Mouse (Mus musculus): ENCODE measurements around the gene Supv3l1. TPM values are rescaled to one million over a fixed set of nuclear protein-coding genes. Genes with fewer than 3 reads are reported as not detected.
"Not testable (repeated sequence)": the region's sequence is repeated elsewhere in the genome, so short reads cannot be mapped to it uniquely, and the experiment has no call there.

Supv3l1 gene
- total RNA-seq (2021), result 10 to 100 TPM; 30.4 to 35.6 TPM
- long read RNA-seq, experiment 1, transcript Supv3l1-201 (15 exons, 2,604 nt), result major isoform, 33 of 44 reads
- long read RNA-seq, experiment 1, partial matches to known transcripts, result 8 of 44 reads
- long read RNA-seq, experiment 1, other reads (novel, unspliced or antisense), result 3 of 44 reads
- long read RNA-seq, experiment 2, transcript Supv3l1-201 (15 exons, 2,604 nt), result major isoform, 31 of 40 reads
- long read RNA-seq, experiment 2, partial matches to known transcripts, result 2 of 40 reads
- long read RNA-seq, experiment 2, other reads (novel, unspliced or antisense), result 6 of 40 reads

GRCm38 (mm10) chr10:62449364-62450279 lies at the start of gene Supv3l1, which contains the start of gene 4930507D05Rik:
Supv3l1 (minus strand) TSS chr10:62449738.
4930507D05Rik (plus strand) TSS chr10:62449489.
- DNase-seq, result peak; percentile 93 to 97
- intact Hi-C loops (cut with DNase I), result loop anchor here (2.0 kb wide), 1 partner anchor 37 kb away; the partner anchor contains the start of gene Vps26a

- DNase-seq; intact Hi-C loops (cut with DNase I): not testable (repeated sequence)
Observed at GRCm38 (mm10) chr10:62491681-62492080, 42.1 kb upstream of the Supv3l1 start.

GRCm38 (mm10) chr10:62488266-62488665 lies 38.7 kb upstream of the Supv3l1 start:
- peak; percentile 33 to 65 for DNase-seq
- intact Hi-C loops (cut with DNase I), result no loop called here

- DNase-seq, result peak; percentile 98 to 99
- intact Hi-C loops (cut with DNase I), result loop anchor here (2.0 kb wide), 1 partner anchor 36 kb away; no protein-coding TSS in a partner anchor
Observed at GRCm38 (mm10) chr10:62486618-62487415, 37.3 kb upstream of the Supv3l1 start, which contains the start of gene Vps26a. Vps26a (minus strand) TSS chr10:62486805.

GRCm38 (mm10) chr10:62485878-62486582 lies 36.5 kb upstream of the Supv3l1 start:
- DNase-seq, result peak in 1 of 2 experiments; percentile 6
- intact Hi-C loops (cut with DNase I), result loop anchor here (2.0 kb wide), 1 partner anchor 35 kb away; no protein-coding TSS in a partner anchor

GRCm38 (mm10) chr10:62481108-62481852 lies 31.7 kb upstream of the Supv3l1 start:
- intact Hi-C loops (cut with DNase I), result no loop called here
- DNase-seq, result no peak

GRCm38 (mm10) chr10:62476980-62477379 lies 27.4 kb upstream of the Supv3l1 start:
- intact Hi-C loops (cut with DNase I), result no loop called here
- DNase-seq, result no peak

- no peak for DNase-seq
- intact Hi-C loops (cut with DNase I), result no loop called here
Observed at GRCm38 (mm10) chr10:62474944-62475343, 25.4 kb upstream of the Supv3l1 start.

- DNase-seq, result no peak
- intact Hi-C loops (cut with DNase I), result no loop called here
Observed at GRCm38 (mm10) chr10:62471105-62471504, 21.6 kb upstream of the Supv3l1 start.

GRCm38 (mm10) chr10:62469736-62470135 lies 20.2 kb upstream of the Supv3l1 start:
- DNase-seq, result no peak
- intact Hi-C loops (cut with DNase I), result no loop called here

- intact Hi-C loops (cut with DNase I), result no loop called here
- no peak for DNase-seq
Observed at GRCm38 (mm10) chr10:62461321-62461720, 11.8 kb upstream of the Supv3l1 start.

GRCm38 (mm10) chr10:62452001-62452400 lies 2.5 kb upstream of the Supv3l1 start:
- DNase-seq; intact Hi-C loops (cut with DNase I): not testable (repeated sequence)

- DNase-seq, result no peak
- intact Hi-C loops (cut with DNase I), result loop anchor here (2.0 kb wide), 1 partner anchor 37 kb away; the partner anchor contains the start of gene Vps26a
Observed at GRCm38 (mm10) chr10:62450280-62450640, 722 bp upstream of the Supv3l1 start.

- DNase-seq, result no peak
- intact Hi-C loops (cut with DNase I), result no loop called here
Observed at GRCm38 (mm10) chr10:62430427-62430826, 19.1 kb downstream of the Supv3l1 start.

- no peak for DNase-seq
- intact Hi-C loops (cut with DNase I), result no loop called here
Observed at GRCm38 (mm10) chr10:62425081-62425871, 24.3 kb downstream of the Supv3l1 start.

- no peak for DNase-seq
- intact Hi-C loops (cut with DNase I), result no loop called here
Observed at GRCm38 (mm10) chr10:62422255-62422654, 27.3 kb downstream of the Supv3l1 start, which contains the start of gene Hkdc1. Hkdc1 (minus strand) TSS chr10:62422491.

- no peak for DNase-seq
- intact Hi-C loops (cut with DNase I), result no loop called here
Observed at GRCm38 (mm10) chr10:62421127-62421526, 28.4 kb downstream of the Supv3l1 start.

GRCm38 (mm10) chr10:62420399-62420798 lies 29.1 kb downstream of the Supv3l1 start:
- DNase-seq, result no peak
- intact Hi-C loops (cut with DNase I), result no loop called here
